Mouse (Mus musculus) liver, embryonic 14.5 days (tissue): ENCODE results near the gene Hnrnpf.

ENCODE experiments used
- CTCF ChIP-seq: IDR thresholded peaks from 2 replicates; pipeline ENCODE4 v1.5.1; 2016; ENCODE audit warnings: antibody characterized with exemption, low read depth, control low read depth
- EP300 ChIP-seq: IDR thresholded peaks from 2 replicates; pipeline ENCODE4 v1.6.1; 2016; ENCODE audit warnings: antibody characterized with exemption, low read depth

DNA sequence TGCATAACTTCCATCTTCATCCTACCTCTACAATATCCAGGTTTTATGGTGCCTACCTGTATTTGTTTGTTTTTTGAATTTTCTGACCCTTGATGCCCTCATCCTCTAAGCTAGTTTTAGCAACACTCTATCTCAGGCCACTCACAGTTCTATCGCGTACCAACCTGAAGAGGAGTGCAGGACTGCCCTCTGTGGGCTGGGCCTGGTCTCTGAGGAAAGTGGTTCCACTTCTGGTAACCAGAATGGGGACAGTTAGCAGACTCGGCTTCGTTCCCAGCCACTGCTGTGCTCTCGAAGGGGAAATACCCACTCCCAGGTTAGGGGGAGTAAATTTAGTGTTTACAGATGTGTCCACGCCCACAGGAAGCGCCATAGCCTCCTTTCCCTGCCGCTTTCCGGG lies 66.6 kb downstream of the Hnrnpf start:
- TF ChIP-seq CTCF (0 out of 2 replicates have a peak, but pooled peaks have one; percentile 7), EP300 (no peak)
